Mouse (Mus musculus) testis, adult 2 months (tissue): ENCODE data around the gene Myrfl. TPM values are rescaled to one million over a fixed set of nuclear protein-coding genes. Genes with fewer than 3 reads are reported as not detected.

Source experiments
- H3K27ac ChIP-seq: fragments of 200-500 bp; 2 replicates; pipeline ENCODE4 v1.5.1; 2012; ENCODE audit warnings: low read depth, low read length; ENCODE audit not compliant: control insufficient read depth, insufficient read depth
- H3K27me3 ChIP-seq: fragments of 200-500 bp; 2 replicates; pipeline ENCODE4 v1.6.1; 2012; ENCODE audit warnings: mild to moderate bottlenecking, low read length, moderate library complexity; ENCODE audit not compliant: control insufficient read depth, insufficient read depth
- H3K36me3 ChIP-seq: fragments of 200-500 bp; 2 replicates; pipeline ENCODE4 v1.6.1; 2012; ENCODE audit warnings: mild to moderate bottlenecking, low read length; ENCODE audit not compliant: control insufficient read depth, insufficient read depth
- H3K4me1 ChIP-seq: fragments of 200-500 bp; 2 replicates; pipeline ENCODE4 v1.6.1; 2012; ENCODE audit warnings: low read length; ENCODE audit not compliant: control insufficient read depth, insufficient read depth
- H3K4me3 ChIP-seq: fragments of 200-500 bp; 2 replicates; pipeline ENCODE4 v1.5.1; 2012; ENCODE audit warnings: low read depth, mild to moderate bottlenecking, low read length, moderate library complexity, mixed read lengths; ENCODE audit not compliant: control insufficient read depth
- CTCF ChIP-seq: fragments of 200-500 bp; IDR thresholded peaks from 2 replicates; pipeline ENCODE4 v1.5.1; 2012; ENCODE audit warnings: low read depth, mild to moderate bottlenecking, inconsistent platforms, low read length, moderate library complexity; ENCODE audit not compliant: control insufficient read depth, insufficient read depth, insufficient replicate concordance
- POLR2A ChIP-seq: fragments of 200-500 bp; IDR thresholded peaks from 2 replicates; pipeline ENCODE4 v1.6.1; 2012; ENCODE audit warnings: low read depth, mild to moderate bottlenecking, inconsistent platforms, low read length, moderate library complexity; ENCODE audit not compliant: control insufficient read depth
- polyA plus RNA-seq: library from polyadenylated mRNA; depleted of rRNA; stranded (reverse); fragments of >200 nt; gene quantifications from 2 replicates; pipeline ENCODE4 v1.2.3, GENCODE M21; 2012

The Myrfl gene
- polyA plus RNA-seq, 1 experiment, result 0.09 TPM

- TF ChIP-seq POLR2A (no peak), CTCF (no peak)
- H3K36me3 ChIP-seq, result no peaks in the 10 kb centered on the region; the same call in 1 of the 2 replicates
- no peaks in the 10 kb centered on the region for H3K4me1 ChIP-seq
- H3K27me3 ChIP-seq, result no peaks in the 10 kb centered on the region
- H3K27ac ChIP-seq, result no peak overlapping the region
- no peak overlapping the region for H3K4me3 ChIP-seq
Observed at GRCm38 (mm10) chr10:116921416-116921815, 24.7 kb upstream of the Myrfl start.

- TF ChIP-seq POLR2A, result no peak
- no peak for TF ChIP-seq CTCF
- H3K27me3 ChIP-seq, result no peaks in the 10 kb centered on the region
- no peak overlapping the region for H3K27ac ChIP-seq
- H3K4me1 ChIP-seq, result no peaks in the 10 kb centered on the region
- no peak overlapping the region for H3K4me3 ChIP-seq
- H3K36me3 ChIP-seq, result no peaks in the 10 kb centered on the region; the same call in 1 of the 2 replicates
Observed at GRCm38 (mm10) chr10:116920641-116921040, 23.9 kb upstream of the Myrfl start.

GRCm38 (mm10) chr10:116919368-116920317 is 22.9 kb upstream of the Myrfl start:
- Histone ChIP-seq H3K4me1 (no peaks in the 10 kb centered on the region), H3K27me3 (no peaks in the 10 kb centered on the region), H3K36me3 (no peaks in the 10 kb centered on the region; the same call in 1 of the 2 replicates), H3K27ac (no peak overlapping the region), H3K4me3 (no peak overlapping the region)
- TF ChIP-seq CTCF (no peak), POLR2A (no peak)

- H3K27ac ChIP-seq, result no peak overlapping the region
- H3K4me1 ChIP-seq, result no peaks in the 10 kb centered on the region
- H3K36me3 ChIP-seq, result no peaks in the 10 kb centered on the region; the same call in 1 of the 2 replicates
- no peak overlapping the region for H3K4me3 ChIP-seq
- no peaks in the 10 kb centered on the region for H3K27me3 ChIP-seq
- TF ChIP-seq POLR2A (no peak), CTCF (no peak)
Observed at GRCm38 (mm10) chr10:116916581-116916980, 19.9 kb upstream of the Myrfl start.

GRCm38 (mm10) chr10:116915286-116915685 is 18.6 kb upstream of the Myrfl start:
- H3K4me3 ChIP-seq, result no peak overlapping the region
- no peak overlapping the region for H3K27ac ChIP-seq
- TF ChIP-seq POLR2A (no peak), CTCF (no peak)
- no peaks in the 10 kb centered on the region for H3K27me3 ChIP-seq
- no peaks in the 10 kb centered on the region; the same call in none of the 2 replicates for H3K36me3 ChIP-seq
- no peaks in the 10 kb centered on the region for H3K4me1 ChIP-seq

GRCm38 (mm10) chr10:116914586-116914985 is 17.9 kb upstream of the Myrfl start:
- Histone ChIP-seq H3K27ac (no peak overlapping the region), H3K27me3 (no peaks in the 10 kb centered on the region), H3K4me1 (no peaks in the 10 kb centered on the region), H3K4me3 (no peak overlapping the region), H3K36me3 (peaks cover 1% of the 10 kb centered on the region)
- TF ChIP-seq POLR2A (no peak), CTCF (no peak)

- no peaks in the 10 kb centered on the region for H3K27me3 ChIP-seq
- H3K36me3 ChIP-seq, result peaks cover 1% of the 10 kb centered on the region
- TF ChIP-seq POLR2A (no peak), CTCF (no peak)
- H3K27ac ChIP-seq, result no peak overlapping the region
- H3K4me3 ChIP-seq, result no peak overlapping the region
- no peaks in the 10 kb centered on the region for H3K4me1 ChIP-seq
Observed at GRCm38 (mm10) chr10:116913647-116914273, 17.0 kb upstream of the Myrfl start.
